Mouse (Mus musculus) G1E (cell line): Measurements from ENCODE around the gene Wt1. TPM values are rescaled to one million over a fixed set of nuclear protein-coding genes. Genes with fewer than 3 reads are reported as not detected.

Experiments
- ATAC-seq: 2 replicates; pipeline ENCODE4 v1.8.0; 2016; ENCODE audit warnings: mild to moderate bottlenecking; ENCODE audit not compliant: insufficient number of reproducible peaks, poor library complexity, low FRiP score, severe bottlenecking; ENCODE audit errors: extremely low read depth
- DNase-seq: peaks from one replicate; pipeline ENCODE4 v3.0.0; 2012; ENCODE audit warnings: low spot score
- H3K27me3 ChIP-seq: 2 replicates; pipeline ENCODE4 v1.6.1; 2012; ENCODE audit warnings: mild to moderate bottlenecking, low read length, inconsistent platforms; ENCODE audit not compliant: insufficient read depth
- H3K36me3 ChIP-seq: replicated peaks from 2 replicates; pipeline ENCODE3; 2012; ENCODE audit warnings: mild to moderate bottlenecking, inconsistent platforms
- H3K4me1 ChIP-seq: 2 replicates; pipeline ENCODE4 v1.6.1; 2012; ENCODE audit warnings: low read depth, low read length, inconsistent platforms, mixed read lengths; ENCODE audit not compliant: insufficient read depth
- H3K4me3 ChIP-seq: 2 replicates; pipeline ENCODE4 v1.5.1; 2012; ENCODE audit warnings: low read depth, mild to moderate bottlenecking, inconsistent platforms, low read length, moderate library complexity, mixed read lengths
- H3K9me3 ChIP-seq: replicated peaks from 2 replicates; pipeline ENCODE4 v1.6.1; 2012; ENCODE audit warnings: inconsistent platforms
- CTCF ChIP-seq: IDR thresholded peaks from 2 replicates; pipeline ENCODE4 v1.5.1; 2012; ENCODE audit warnings: low read depth, low read length, inconsistent platforms, mixed read lengths
- GATA1 ChIP-seq: IDR thresholded peaks from 2 replicates; pipeline ENCODE4 v1.6.1; 2012; ENCODE audit warnings: borderline replicate concordance, low read length, inconsistent platforms, mixed read lengths
- GATA2 ChIP-seq: IDR thresholded peaks from 2 replicates; pipeline ENCODE4 v1.6.1; 2012; ENCODE audit warnings: low read depth, low read length, inconsistent platforms, borderline replicate concordance
- POLR2AphosphoS5 ChIP-seq: IDR thresholded peaks from 2 replicates; pipeline ENCODE4 v1.6.1; 2012; ENCODE audit warnings: low read depth, low read length, inconsistent platforms; ENCODE audit not compliant: insufficient replicate concordance
- TAL1 ChIP-seq: conservative IDR thresholded peaks from 2 replicates; pipeline ENCODE4 v1.6.1; 2012; ENCODE audit warnings: low read depth, low read length, inconsistent platforms, mixed read lengths
- polyA plus RNA-seq: library from polyadenylated mRNA; stranded (reverse); fragments of >175 nt; gene quantifications from 2 replicates; pipeline ENCODE4 v1.2.3, GENCODE M21; 2012
- total RNA-seq, 2 experiments: library from RNA; stranded (forward) in 1 of 2; stranded (reverse) in 1 of 2; fragments of 200-1000 nt in 1 of 2; fragments of >200 nt in 1 of 2; fragmentation: Nextera tagmentation in 1 of 2; gene quantifications; 2 replicates each; pipeline ENCODE4 v1.2.3; 2014 to 2017

Gene Wt1
- total and polyA plus RNA-seq, 3 experiments, result 0.05 TPM; not detected in 2

DNA sequence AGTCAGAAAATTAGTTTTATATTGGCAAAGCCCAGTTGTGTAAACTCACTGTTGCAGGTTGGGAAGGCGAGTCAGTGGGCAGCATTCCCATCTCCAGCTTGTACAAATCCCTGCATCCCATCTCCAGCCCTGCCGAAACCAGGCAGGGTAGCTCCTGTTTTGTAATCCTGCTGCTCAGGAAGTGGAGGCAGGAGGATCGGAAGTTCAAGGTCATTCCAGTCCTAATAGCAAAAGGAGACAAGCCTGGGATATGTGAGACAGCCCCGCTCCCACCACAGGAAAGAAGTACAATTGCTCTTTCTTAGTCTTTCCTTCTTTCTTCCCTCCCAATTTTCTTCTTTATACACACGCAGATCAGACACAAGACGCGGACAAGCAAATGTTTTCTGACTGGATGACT, 25.8 kb upstream of the Wt1 start:
- H3K27me3 ChIP-seq, result no peaks in the 10 kb centered on the region; the same call in none of the 2 replicates
- DNase-seq, result no peak
- H3K4me1 ChIP-seq, result no peaks in the 10 kb centered on the region
- H3K4me3 ChIP-seq, result no peak overlapping the region
- H3K36me3 ChIP-seq, result no peaks in the 10 kb centered on the region
- ATAC-seq, result no peak
- H3K9me3 ChIP-seq, result no peaks in the 10 kb centered on the region
- TF ChIP-seq GATA1 (no peak), CTCF (no peak), POLR2AphosphoS5 (no peak), GATA2 (no peak), TAL1 (no peak)

DNA sequence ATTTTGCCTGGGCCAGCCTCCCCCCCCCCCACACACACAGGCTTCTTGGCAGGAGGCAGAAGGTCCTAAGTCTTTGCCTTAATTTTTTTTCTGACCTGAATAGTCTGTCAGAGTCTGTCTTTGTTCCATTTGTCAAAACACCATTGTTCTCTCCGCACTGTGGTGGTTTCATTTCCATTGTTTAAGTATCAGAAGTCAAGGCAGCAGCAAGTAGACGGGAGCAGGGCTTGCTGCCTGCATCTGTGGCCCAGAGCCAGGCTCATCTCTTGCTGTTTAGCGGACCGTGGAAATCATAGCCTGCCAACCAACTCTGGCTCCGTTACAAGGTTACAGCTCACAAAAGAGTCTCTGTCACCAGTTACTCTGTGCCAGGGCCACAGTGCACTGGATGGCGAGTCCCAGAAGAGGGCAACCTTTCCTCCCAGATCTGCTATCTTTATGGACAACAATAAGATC, 17.6 kb upstream of the Wt1 start:
- Histone ChIP-seq H3K4me1 (no peaks in the 10 kb centered on the region), H3K36me3 (no peaks in the 10 kb centered on the region), H3K4me3 (no peak overlapping the region), H3K27me3 (peaks cover 4% of the 10 kb centered on the region; the same call in 1 of the 2 replicates), H3K9me3 (no peaks in the 10 kb centered on the region)
- no peak for TF ChIP-seq GATA2
- TF ChIP-seq POLR2AphosphoS5, result no peak
- TF ChIP-seq CTCF, result no peak
- TF ChIP-seq GATA1, result no peak
- no peak for TF ChIP-seq TAL1
- ATAC-seq (no peak), DNase-seq (no peak)

DNA sequence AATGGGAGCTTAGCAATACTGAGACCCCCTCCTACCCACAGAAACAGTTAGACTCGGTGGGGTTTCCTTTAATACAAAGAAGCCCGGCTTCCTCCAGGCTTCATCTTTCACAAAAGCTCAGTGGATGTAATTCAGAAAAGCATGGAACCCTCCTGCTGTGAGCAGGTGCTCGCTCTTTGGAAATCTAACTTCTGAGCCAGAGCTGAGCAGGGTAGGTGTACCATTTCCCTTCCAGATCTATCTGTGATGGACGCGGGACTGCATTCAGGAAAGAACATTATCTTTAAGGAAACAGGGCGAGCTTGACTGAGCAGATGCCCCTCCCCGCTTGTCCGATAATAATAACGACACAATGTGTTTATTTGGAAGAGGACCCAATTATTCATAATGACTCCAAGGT, 12.3 kb upstream of the Wt1 start:
- H3K9me3 ChIP-seq, result no peaks in the 10 kb centered on the region
- H3K4me3 ChIP-seq, result no peak overlapping the region
- H3K27me3 ChIP-seq, result no peaks in the 10 kb centered on the region
- H3K36me3 ChIP-seq, result no peaks in the 10 kb centered on the region
- DNase-seq (no peak), ATAC-seq (no peak)
- TF ChIP-seq POLR2AphosphoS5 (no peak), CTCF (no peak), GATA2 (no peak), TAL1 (no peak), GATA1 (no peak)
- no peaks in the 10 kb centered on the region for H3K4me1 ChIP-seq

GRCm38 (mm10) chr2:105117669-105118068, 8.7 kb upstream of the Wt1 start:
- TF ChIP-seq GATA1 (no peak), GATA2 (no peak), CTCF (no peak), TAL1 (no peak), POLR2AphosphoS5 (no peak)
- Histone ChIP-seq H3K4me1 (no peaks in the 10 kb centered on the region), H3K27me3 (no peaks in the 10 kb centered on the region), H3K4me3 (no peak overlapping the region), H3K9me3 (no peaks in the 10 kb centered on the region), H3K36me3 (no peaks in the 10 kb centered on the region)
- ATAC-seq (no peak), DNase-seq (no peak)

GRCm38 (mm10) chr2:105122216-105122615, 4.1 kb upstream of the Wt1 start:
- Histone ChIP-seq H3K4me1 (no peaks in the 10 kb centered on the region; the same call in 1 of the 2 replicates), H3K4me3 (no peak overlapping the region), H3K36me3 (no peaks in the 10 kb centered on the region), H3K27me3 (peaks cover 13% of the 10 kb centered on the region; the same call in 1 of the 2 replicates), H3K9me3 (peaks cover 12% of the 10 kb centered on the region)
- TF ChIP-seq GATA1, result no peak
- TF ChIP-seq TAL1, result no peak
- TF ChIP-seq GATA2, result no peak
- TF ChIP-seq CTCF, result no peak
- TF ChIP-seq POLR2AphosphoS5, result no peak
- no peak for DNase-seq
- no peak for ATAC-seq

DNA sequence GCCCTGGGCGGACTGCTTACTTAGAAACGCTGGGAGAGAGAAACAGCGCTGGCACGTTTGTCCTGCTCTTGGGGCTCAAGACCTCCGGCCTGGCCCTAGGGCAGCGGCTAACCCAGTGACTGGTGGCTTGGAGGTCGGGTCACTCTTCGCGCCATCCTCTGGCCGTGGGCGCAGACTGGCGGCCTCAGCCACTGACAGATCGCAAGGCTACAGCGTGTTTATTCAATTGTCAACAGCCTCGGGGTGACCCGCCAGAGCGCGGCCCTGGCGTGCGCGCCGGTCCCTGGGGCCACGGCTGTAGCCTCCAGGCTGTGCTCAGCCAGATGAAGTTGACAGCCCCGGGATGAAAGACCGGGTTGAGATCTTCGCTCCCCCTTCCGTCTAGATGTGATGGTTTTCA, 3.4 kb upstream of the Wt1 start:
- no peak for ATAC-seq
- peaks cover 13% of the 10 kb centered on the region; the same call in 1 of the 2 replicates for H3K27me3 ChIP-seq
- TF ChIP-seq CTCF, result no peak
- no peak for TF ChIP-seq POLR2AphosphoS5
- TF ChIP-seq TAL1, result no peak
- no peak for TF ChIP-seq GATA1
- TF ChIP-seq GATA2, result no peak
- DNase-seq, result no peak
- no peaks in the 10 kb centered on the region; the same call in 1 of the 2 replicates for H3K4me1 ChIP-seq
- H3K9me3 ChIP-seq, result peaks cover 19% of the 10 kb centered on the region
- H3K36me3 ChIP-seq, result no peaks in the 10 kb centered on the region
- no peak overlapping the region for H3K4me3 ChIP-seq

DNA sequence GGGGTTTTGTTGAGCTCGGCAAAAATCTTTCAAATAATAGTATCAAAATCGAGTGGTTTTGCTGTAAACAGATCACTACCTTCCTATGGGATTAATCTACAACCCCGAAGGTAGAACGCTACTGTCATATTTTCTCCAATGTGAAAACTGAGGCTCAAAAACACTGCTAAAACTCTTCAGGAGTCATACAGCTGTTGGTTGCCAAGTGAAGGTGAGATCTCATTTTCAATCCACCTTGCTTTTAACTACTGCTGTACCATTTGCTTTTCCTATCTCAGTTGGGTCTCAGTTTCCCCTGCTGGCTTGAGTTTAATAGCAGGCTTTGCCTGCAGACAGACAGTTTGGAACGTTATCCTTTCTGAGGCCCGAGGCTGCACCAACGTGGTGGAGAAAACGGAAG, 2.9 kb upstream of the Wt1 start:
- H3K4me3 ChIP-seq, result no peak overlapping the region
- no peaks in the 10 kb centered on the region for H3K36me3 ChIP-seq
- H3K27me3 ChIP-seq, result peaks cover 13% of the 10 kb centered on the region; the same call in 1 of the 2 replicates

More for the DNA sequence above, 2.9 kb upstream of the Wt1 start:
- TF ChIP-seq POLR2AphosphoS5, result no peak
- TF ChIP-seq GATA2, result no peak
- no peak for TF ChIP-seq TAL1
- no peak for TF ChIP-seq CTCF
- DNase-seq (no peak), ATAC-seq (no peak)
- H3K9me3 ChIP-seq, result peaks cover 20% of the 10 kb centered on the region
- H3K4me1 ChIP-seq, result no peaks in the 10 kb centered on the region; the same call in 1 of the 2 replicates
